Mouse (Mus musculus) lung, postnatal 0 days (tissue): ENCODE results near the gene H2-Q10.
"Not testable (repeated sequence)": the region's sequence is repeated elsewhere in the genome, so short reads cannot be mapped to it uniquely, and the experiment has no call there.

Experiments used
- CTCF ChIP-seq: IDR thresholded peaks from 2 replicates; pipeline ENCODE4 v1.5.1; 2016; ENCODE audit warnings: antibody characterized with exemption, mild to moderate bottlenecking
- EP300 ChIP-seq: IDR thresholded peaks from 2 replicates; pipeline ENCODE4 v1.6.1; 2016; ENCODE audit warnings: antibody characterized with exemption, mild to moderate bottlenecking, control low read depth

DNA sequence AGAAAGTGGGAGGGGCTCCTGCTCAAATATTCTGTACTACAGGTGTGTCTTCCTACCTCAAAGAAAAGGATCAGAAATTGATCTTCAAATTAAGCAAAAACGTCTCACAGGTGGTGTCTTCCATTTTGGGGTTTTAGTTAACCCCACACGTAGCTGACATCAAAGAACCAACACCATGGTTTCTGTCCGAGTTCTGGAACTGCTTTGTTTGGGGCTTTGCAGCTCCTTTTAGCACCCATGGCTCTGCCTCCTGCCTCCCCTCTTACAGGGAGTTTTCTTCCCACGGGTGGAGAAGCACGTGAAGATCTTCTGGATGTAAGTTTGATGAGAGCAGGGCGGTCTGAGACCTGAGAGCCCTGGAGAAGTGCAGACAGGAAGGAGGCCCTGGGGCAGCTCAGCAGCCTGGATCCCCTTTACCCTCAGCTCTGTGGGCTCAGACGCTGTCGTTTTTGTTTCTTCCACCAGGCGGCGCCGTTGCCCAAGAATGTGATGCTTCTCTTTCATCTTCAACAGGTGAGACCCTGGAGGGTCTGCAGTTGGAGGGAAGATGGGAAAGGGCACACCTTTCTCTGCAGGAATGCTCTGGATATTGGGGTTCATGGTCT is 49.6 kb upstream of the H2-Q10 start:
- peak; percentile 77 for TF ChIP-seq CTCF
- not testable (repeated sequence) for TF ChIP-seq EP300
